Mouse (Mus musculus): ENCODE data around the gene A930004D18Rik. TPM values are rescaled to one million over a fixed set of nuclear protein-coding genes. Genes with fewer than 3 reads are reported as not detected.

A930004D18Rik gene
- polyA plus RNA-seq, 1 experiment from 2014 or later, result 11.5 TPM

DNA sequence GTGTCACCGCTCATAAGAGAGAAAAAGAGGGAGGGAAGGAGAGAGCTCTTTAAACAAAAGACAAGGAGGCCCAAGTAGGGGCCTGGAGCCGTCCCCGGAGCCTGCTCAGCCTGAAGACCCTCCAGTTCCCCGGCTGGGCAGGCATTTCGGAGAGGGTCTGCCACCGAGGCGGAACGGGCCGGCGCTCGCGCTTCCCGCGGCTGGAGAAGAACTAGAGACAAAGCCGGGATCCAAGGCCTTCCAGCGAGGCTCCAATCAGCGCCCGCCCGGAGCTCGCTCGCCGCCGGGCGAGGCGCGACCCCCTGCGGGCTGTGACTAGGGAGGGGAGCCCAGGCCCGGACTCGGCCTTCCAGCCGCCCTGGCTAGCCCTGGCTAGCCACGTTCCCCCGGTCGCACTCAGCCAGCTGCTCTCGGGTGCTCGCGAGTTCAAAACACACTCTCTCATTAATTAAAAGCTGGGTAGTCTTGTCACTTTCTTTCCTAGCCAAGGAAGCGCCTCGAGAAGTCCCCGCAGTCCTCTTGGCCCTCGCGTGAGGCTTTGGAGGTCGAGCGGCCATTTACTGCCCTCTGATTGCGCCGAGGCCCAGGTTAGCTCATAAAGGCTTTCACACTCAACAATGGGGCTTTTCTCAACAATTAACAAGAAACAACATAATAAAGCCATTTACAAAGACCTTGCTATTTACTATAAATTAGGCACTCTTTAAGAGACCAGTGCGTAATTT, 2.2 kb upstream of the A930004D18Rik start:
- peak; percentile 79 for DNase-seq (ENCODE audit: low spot score)
- Histone ChIP-seq H3K9me3 (replicated peaks) (no peaks in the 10 kb centered on the region), H3K4me1 (peaks cover 71% of the 10 kb centered on the region), H3K27me3 (ENCODE audit: low read depth, poor library complexity, severe bottlenecking) (no peaks in the 10 kb centered on the region), H3K36me3 (no peaks in the 10 kb centered on the region), H3K27ac (peak overlapping the region; percentile 96), H3K4me3 (peak overlapping the region; percentile 49)
- 2% methylated on average over 46 of the region's 46 CpGs for WGBS

DNA sequence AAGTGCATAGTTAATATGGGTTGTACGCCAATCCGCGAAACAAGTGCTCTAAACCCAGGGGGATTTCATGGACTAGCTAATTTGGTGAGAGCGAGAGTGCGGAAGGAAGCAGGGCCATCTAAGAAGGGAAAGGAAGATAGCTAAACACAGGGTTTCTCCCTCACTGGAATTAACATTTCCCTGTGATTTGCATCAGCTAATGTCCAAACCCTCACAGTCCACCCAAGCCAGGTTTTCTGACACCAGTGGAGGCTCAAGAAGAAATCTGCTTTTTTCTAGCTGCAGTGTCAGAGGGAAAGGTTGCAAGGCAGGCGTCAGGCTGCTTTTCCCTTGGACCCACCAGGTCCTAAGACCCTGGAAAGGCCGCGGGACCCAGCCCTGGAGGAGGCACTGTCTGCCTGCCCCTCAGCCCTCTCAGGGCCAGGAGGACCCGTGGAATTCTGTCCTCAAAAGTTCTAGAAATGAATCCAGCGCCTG, 1.4 kb upstream of the A930004D18Rik start:
- WGBS, result 24% methylated on average over 10 of the region's 10 CpGs
- Histone ChIP-seq H3K27ac (peak overlapping the region; percentile 96), H3K4me1 (peaks cover 73% of the 10 kb centered on the region), H3K9me3 (replicated peaks) (no peaks in the 10 kb centered on the region), H3K4me3 (peak overlapping the region; percentile 49), H3K36me3 (no peaks in the 10 kb centered on the region), H3K27me3 (ENCODE audit: low read depth, poor library complexity, severe bottlenecking) (no peaks in the 10 kb centered on the region)
- no peak for DNase-seq (ENCODE audit: low spot score)

DNA sequence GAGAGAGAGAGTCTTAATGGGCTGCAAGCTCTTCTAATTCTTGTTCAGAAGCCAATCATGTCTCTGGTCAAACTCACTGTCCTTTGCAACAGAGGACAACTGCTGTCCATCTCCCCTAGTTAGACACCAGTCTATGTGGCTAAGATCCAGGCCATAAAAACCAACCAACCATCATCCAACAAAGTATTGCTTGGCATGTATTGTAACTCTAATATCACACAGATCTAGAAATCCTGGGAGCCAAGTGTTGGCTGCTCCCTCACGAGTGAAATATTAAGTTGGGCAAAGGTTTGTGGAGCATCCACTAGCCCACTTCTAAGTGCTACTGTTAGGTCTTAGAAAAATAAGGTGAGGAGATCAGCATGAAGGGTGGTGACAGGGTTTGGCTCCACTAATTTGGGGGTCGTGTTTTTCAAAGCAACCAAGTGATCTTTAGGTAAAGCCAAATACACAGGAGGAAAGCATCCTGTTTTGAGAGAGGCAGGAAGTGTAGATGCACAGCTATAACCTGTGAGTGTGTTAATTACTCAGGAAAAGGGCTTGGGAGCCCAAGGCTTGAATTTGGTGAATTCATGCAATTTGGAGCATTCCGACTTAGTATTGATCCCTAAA, 710 bp upstream of the A930004D18Rik start:
- H3K9me3 ChIP-seq (replicated peaks), result no peaks in the 10 kb centered on the region
- H3K27ac ChIP-seq, result peak overlapping the region; percentile 96; the same call in 1 of the 2 replicates
- no peaks in the 10 kb centered on the region for H3K27me3 ChIP-seq (ENCODE audit: low read depth, poor library complexity, severe bottlenecking)
- no peak for DNase-seq (ENCODE audit: low spot score)
- H3K4me1 ChIP-seq, result peaks cover 75% of the 10 kb centered on the region
- H3K4me3 ChIP-seq, result no peak overlapping the region
- WGBS, result 39% methylated on average over 3 of the region's 3 CpGs
- no peaks in the 10 kb centered on the region for H3K36me3 ChIP-seq

DNA sequence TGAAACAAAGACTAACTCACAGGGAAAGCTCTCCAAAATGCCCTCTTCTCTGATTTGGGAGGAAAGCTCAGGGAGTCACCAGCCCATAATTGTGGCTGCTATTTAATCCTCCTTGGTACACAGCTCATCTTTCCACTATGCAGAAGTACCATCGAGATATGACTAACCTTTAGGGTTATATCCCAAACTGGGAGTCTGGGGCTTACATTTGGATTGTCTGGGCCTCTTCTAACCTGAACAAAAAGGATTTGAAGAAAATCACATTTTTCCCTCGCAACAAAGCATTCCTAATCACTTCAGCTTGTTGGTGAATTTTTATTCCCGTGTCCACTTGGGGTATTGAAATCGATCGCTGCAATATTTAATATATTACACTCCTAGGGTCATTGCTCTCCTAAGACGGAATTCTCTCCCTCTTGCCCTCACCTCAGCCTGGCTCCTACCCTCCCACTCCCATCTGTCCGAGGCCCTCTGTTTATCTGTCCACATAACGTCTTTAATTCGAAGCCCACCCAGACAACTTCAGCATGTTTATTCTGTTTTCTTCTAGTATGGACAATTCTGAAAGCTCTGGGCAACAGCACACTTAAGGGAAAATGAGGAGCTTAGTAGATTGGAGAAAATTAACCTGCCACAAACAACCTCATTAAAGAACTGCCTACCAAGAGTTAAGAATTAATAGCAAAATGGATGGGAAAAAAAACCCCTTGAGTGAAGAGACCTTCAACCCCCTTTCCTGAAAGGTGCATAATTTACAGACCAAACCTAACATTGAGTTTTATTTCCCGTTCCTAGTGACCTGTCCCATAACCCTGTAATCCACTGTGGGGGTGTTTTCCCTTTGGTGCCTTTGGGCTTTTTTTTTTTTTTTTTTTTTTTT, 2.9 kb downstream of the A930004D18Rik start:
- H3K27ac ChIP-seq, result 0 out of 2 replicates have a peak overlapping the region, but pooled peaks have one; percentile 36
- DNase-seq (ENCODE audit: low spot score), result no peak

DNA sequence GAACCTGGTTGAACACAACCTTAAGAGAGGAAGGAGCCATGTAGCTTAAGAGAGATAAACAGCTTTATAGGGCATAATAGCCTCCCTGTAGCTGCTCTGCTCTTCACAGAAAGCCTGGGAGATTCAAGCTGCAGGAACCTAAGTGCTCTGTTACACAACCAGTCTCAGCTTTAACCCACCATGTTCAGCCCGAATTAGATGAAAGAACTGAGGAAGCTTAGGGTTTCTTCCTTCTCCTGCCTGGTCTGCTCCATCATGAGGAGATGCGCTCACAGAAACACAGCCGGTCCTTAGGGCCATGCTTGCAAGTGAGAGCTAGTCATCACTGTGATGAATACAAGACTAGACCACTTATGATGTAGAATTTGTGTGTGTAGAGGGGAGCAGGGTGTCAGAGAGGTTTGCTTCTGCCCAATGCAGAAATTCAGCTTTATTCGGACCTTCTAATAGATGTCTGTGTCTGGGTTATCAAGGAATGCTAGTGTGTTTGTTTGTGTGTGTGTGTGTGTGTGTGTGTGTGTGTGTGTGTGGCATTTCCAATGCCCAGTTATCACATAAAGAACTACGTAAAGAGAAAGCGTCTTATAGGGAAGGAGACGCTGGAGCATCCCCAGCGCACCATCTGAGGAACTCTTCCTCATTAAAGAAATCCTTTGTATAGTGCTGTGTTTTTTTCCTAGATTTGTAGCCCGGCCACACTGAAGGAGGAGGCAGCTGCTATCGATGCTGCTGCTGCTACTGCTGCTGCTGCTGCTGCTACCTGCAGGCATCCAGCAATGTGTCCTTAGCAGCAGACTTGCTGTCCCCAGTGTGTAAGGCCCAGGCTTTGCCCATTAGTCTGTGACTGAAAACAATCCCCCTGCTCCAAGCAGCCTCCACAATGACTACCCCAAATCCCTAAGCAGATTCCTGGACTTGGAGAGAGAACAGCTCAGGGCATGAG, 4.1 kb downstream of the A930004D18Rik start:
- no peaks in the 10 kb centered on the region for H3K36me3 ChIP-seq
- no peak overlapping the region for H3K4me3 ChIP-seq
- peak overlapping the region; percentile 91 for H3K27ac ChIP-seq
- WGBS, result 44% methylated on average over 10 of the region's 10 CpGs
- H3K9me3 ChIP-seq (replicated peaks), result no peaks in the 10 kb centered on the region
- no peaks in the 10 kb centered on the region for H3K27me3 ChIP-seq (ENCODE audit: low read depth, poor library complexity, severe bottlenecking)
- H3K4me1 ChIP-seq, result peaks cover 75% of the 10 kb centered on the region
- no peak for DNase-seq (ENCODE audit: low spot score)

More for the DNA sequence above, 2.9 kb downstream of the A930004D18Rik start:
- WGBS, result 59% methylated on average over 10 of the region's 10 CpGs
- Histone ChIP-seq H3K9me3 (replicated peaks) (no peaks in the 10 kb centered on the region), H3K4me3 (no peak overlapping the region), H3K36me3 (no peaks in the 10 kb centered on the region), H3K27me3 (ENCODE audit: low read depth, poor library complexity, severe bottlenecking) (no peaks in the 10 kb centered on the region), H3K4me1 (peaks cover 77% of the 10 kb centered on the region)

DNA sequence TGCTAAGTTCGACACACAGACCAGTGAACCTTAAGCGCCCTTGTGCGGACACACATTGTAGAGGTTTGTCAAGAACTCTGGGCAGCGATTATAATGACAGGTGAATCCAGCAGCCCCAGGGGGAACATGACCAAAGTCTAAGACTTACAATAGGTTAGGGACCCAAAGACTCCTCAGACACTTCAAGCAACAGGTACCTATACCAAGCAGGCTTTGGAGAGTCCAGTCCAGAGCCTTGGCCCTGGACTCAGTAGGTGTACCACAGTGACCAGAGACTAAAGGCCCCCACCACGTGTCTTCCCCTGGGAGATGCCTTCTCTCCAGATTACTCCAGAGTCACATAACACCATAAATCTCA, 5.0 kb downstream of the A930004D18Rik start:
- H3K4me1 ChIP-seq, result peaks cover 69% of the 10 kb centered on the region
- DNase-seq (ENCODE audit: low spot score), result peak; percentile 41
- peak overlapping the region; percentile 53; the same call in 1 of the 2 replicates for H3K4me3 ChIP-seq
- no peaks in the 10 kb centered on the region for H3K9me3 ChIP-seq (replicated peaks)
- peak overlapping the region; percentile 91 for H3K27ac ChIP-seq
- H3K36me3 ChIP-seq, result no peaks in the 10 kb centered on the region
- 34% methylated on average over 5 of the region's 5 CpGs for WGBS
- no peaks in the 10 kb centered on the region for H3K27me3 ChIP-seq (ENCODE audit: low read depth, poor library complexity, severe bottlenecking)

DNA sequence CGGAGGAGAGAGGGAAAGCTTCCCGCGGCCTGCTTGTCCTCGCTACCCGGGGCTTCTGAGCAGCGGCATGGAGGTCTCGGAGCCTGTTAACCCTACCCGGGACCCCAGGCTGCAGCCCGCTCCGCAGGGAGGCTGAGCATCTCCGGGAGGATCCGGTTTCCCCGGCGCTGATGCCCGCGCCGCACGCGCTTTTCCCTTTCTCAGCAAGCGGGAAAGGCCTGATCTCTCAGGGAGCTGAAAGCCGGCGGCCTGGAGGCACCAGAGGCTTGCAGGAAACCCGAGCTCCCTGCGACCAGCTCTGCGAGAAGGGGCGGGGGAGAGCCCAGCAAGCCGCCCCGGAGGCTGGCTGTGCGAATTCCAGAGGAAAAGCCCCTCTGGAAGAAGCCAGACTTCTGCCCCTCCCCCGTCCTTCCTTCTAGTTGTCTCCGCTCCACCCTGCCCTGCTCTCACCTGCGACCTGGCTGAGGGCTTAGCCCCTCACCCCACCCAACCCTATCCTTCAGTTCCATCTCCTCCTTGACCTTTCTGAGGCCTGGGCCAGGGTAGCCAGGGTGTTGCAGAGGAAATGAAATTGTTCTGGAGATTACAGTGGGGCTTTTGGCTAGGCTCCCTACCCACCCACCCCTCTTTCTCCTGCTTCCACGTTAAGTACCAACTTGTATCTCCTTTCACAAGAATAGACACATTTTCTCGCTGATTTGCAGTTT, 5.6 kb downstream of the A930004D18Rik start:
- no peaks in the 10 kb centered on the region for H3K9me3 ChIP-seq (replicated peaks)
- peaks cover 75% of the 10 kb centered on the region for H3K4me1 ChIP-seq
- H3K4me3 ChIP-seq, result peak overlapping the region; percentile 53
- no peaks in the 10 kb centered on the region for H3K36me3 ChIP-seq
- H3K27ac ChIP-seq, result peak overlapping the region; percentile 91
- H3K27me3 ChIP-seq (ENCODE audit: low read depth, poor library complexity, severe bottlenecking), result no peaks in the 10 kb centered on the region
- peak; percentile 84 for DNase-seq (ENCODE audit: low spot score)
- WGBS, result under 1% methylated on average over 34 of the region's 34 CpGs

DNA sequence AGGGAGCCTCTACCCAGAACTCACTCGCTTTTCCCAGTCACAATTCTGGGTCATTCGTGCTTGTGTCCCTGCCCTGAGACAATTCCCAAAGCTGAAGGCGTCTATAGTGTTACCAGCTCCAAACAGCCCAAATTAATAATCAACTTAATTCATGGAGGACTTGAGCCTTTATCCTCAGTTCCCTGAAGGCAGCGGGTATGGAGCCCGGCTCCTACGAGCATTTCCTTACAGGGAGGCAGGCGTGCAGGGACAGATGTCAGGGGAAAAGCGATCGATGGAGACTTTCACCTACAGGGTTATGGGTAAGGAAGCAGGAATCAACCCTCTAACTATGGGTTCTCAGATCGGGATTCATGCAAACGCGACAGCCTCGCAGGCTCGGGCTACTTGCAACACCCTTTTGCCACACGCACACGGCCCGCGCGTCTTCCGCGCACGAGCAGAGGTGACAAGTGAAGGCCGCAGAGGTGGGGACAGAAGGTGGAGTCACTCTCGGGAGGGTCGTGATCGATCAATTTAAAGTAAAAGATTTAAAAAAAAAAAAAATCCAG, 6.2 kb downstream of the A930004D18Rik start:
- 1% methylated on average over 26 of the region's 26 CpGs for WGBS
- Histone ChIP-seq H3K27me3 (ENCODE audit: low read depth, poor library complexity, severe bottlenecking) (no peaks in the 10 kb centered on the region), H3K4me3 (peak overlapping the region; percentile 53), H3K9me3 (replicated peaks) (no peaks in the 10 kb centered on the region), H3K4me1 (peaks cover 78% of the 10 kb centered on the region), H3K36me3 (no peaks in the 10 kb centered on the region), H3K27ac (peak overlapping the region; percentile 91)
- peak; percentile 75 for DNase-seq (ENCODE audit: low spot score)

DNA sequence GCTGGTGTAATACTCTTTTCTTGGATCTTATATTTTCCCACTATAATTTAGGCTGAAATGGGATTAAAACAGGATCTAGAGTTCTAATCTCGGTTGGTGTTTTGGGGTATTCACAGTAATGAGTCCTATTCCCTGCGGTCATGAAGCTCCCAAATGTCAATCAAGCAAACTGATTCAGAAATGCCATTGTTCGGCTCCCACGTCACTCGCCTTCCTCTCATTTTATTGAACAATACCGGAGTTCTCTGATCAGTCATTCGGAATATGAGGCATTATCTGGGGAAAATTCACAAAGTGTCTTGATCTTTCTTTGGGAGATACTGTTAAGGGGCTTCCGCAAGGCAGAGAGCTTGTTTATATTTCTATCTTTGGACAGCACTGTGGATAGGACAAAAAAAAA, 7.0 kb downstream of the A930004D18Rik start:
- Histone ChIP-seq H3K4me1 (peaks cover 86% of the 10 kb centered on the region), H3K27me3 (ENCODE audit: low read depth, poor library complexity, severe bottlenecking) (no peaks in the 10 kb centered on the region; the same call in 1 of the 2 replicates), H3K36me3 (no peaks in the 10 kb centered on the region), H3K9me3 (replicated peaks) (no peaks in the 10 kb centered on the region), H3K27ac (peak overlapping the region; percentile 91; the same call in 1 of the 2 replicates), H3K4me3 (0 out of 2 replicates have a peak overlapping the region, but pooled peaks have one; percentile 53)
- WGBS, result 46% methylated on average over 8 of the region's 8 CpGs
- DNase-seq (ENCODE audit: low spot score), result no peak

DNA sequence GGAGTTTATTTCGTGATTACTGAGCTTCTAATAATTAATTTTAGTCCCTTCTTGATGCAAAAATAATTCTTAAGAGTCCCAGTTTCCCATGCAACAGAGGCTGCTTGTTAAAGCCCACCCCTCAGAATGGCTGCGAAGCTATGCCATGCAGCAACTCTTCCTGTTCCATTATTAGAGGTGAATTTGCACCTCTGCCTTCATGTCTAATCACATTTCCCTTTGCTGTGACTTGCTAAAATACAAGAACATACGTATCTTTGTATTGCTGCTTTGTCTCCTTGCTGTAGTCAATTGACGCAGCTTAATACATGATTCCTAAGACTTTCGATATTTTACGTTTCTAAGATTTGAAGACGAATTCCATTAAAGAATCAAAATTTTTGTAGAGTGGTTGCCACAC, 7.9 kb downstream of the A930004D18Rik start:
- 76% methylated on average over 7 of the region's 7 CpGs for WGBS
- H3K27ac ChIP-seq, result peak overlapping the region; percentile 98
- H3K9me3 ChIP-seq (replicated peaks), result no peaks in the 10 kb centered on the region
- H3K27me3 ChIP-seq (ENCODE audit: low read depth, poor library complexity, severe bottlenecking), result no peaks in the 10 kb centered on the region; the same call in 1 of the 2 replicates
- peaks cover 85% of the 10 kb centered on the region for H3K4me1 ChIP-seq
- H3K4me3 ChIP-seq, result no peak overlapping the region; the same call in 1 of the 2 replicates
- H3K36me3 ChIP-seq, result no peaks in the 10 kb centered on the region
- no peak for DNase-seq (ENCODE audit: low spot score)
